Mouse (Mus musculus): ENCODE data around the gene Folr1. TPM values are rescaled to one million over a fixed set of nuclear protein-coding genes. Genes with fewer than 3 reads are reported as not detected.

Gene Folr1
- polyA plus RNA-seq, 1 experiment from 2014 or later: 73.6 TPM

DNA sequence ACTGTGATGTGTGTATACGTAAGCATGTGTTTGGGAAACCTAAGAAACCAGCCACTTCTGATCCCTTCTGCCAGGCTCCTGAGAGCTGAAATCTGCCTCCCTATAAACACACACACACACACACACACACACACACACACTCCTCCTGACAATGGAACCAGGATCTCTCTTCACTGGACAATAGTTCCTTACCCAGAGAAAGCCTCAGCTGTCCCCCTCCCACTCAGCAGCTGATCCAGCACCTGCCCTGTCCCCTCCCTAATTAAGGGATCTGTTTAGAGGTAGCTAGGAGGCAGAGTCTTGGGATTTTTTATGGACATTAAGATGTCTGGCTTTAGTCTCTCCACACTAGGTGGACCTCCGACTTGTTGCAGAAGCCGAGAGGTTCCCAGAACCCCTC lies 35.7 kb downstream of the Folr1 start:
- ATAC-seq (no peak), DNase-seq (ENCODE audit: low read depth, low spot score) (no peak)
- in situ Hi-C loops (cut with MboI; ENCODE audit: low pct_unique_long_range_greater_than_20kb): loop anchor here (5.0 kb wide), 1 partner anchor 158 kb away; no protein-coding TSS in a partner anchor
- ChIA-PET CTCF (interaction anchor here (1.0 to 1.7 kb wide), 5 partner anchors 20 to 181 kb away, joined by 3 to 4 read pairs (median 3); no protein-coding TSS in a partner anchor), POLR2A (interaction anchor here (0.7 to 1.3 kb wide), 3 partner anchors 13 to 121 kb away, joined by 3 to 4 read pairs (median 4); no protein-coding TSS in a partner anchor)
- TF ChIP-seq CTCF (IDR thresholded peaks at IDR 0.05): no peak
- no peaks in the 10 kb centered on the region for H3K27me3 ChIP-seq

- CTCF ChIA-PET: interaction anchor here (0.9 to 1.7 kb wide), 5 partner anchors 10 to 180 kb away, joined by 3 to 4 read pairs (median 3); no protein-coding TSS in a partner anchor
- DNase-seq (ENCODE audit: low read depth, low spot score) (no peak), ATAC-seq (no peak)
- POLR2A ChIA-PET: interaction anchor here (1.2 kb wide), 1 partner anchor 63 kb away, joined by 4 read pairs; no protein-coding TSS in a partner anchor
- no peak for TF ChIP-seq CTCF (IDR thresholded peaks at IDR 0.05)
- in situ Hi-C loops (cut with MboI; ENCODE audit: low pct_unique_long_range_greater_than_20kb): loop anchor here (5.0 kb wide), 1 partner anchor 157 kb away; no protein-coding TSS in a partner anchor
- no peaks in the 10 kb centered on the region for H3K27me3 ChIP-seq
These were observed 36.5 kb downstream of the Folr1 start for GRCm38 (mm10) chr7:101833916-101834584.

DNA sequence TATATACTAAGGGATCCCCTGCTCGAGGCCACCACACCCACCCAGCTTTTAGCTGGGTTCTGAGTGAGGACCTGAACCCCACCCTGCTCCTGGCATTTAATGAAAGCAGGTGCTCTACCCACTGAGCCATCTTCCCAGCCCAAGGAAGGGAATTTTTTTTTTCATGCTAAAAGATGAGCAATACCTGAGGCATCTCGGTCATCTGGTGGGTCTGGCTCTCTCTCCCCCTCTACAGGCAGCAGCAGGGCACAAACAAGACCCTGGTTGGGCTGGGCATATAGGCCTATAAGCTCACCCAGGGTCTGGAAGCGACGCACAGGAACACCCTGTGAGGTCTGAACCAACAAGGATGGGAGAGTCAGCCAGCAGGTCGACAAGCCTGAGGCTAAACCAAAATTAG lies 37.2 kb downstream of the Folr1 start:
- TF ChIP-seq CTCF (IDR thresholded peaks at IDR 0.05): no peak
- in situ Hi-C loops (cut with MboI; ENCODE audit: low pct_unique_long_range_greater_than_20kb): loop anchor here (5.0 kb wide), 1 partner anchor 156 kb away; no protein-coding TSS in a partner anchor
- POLR2A ChIA-PET: no interaction called here
- DNase-seq (ENCODE audit: low read depth, low spot score): no peak
- H3K27me3 ChIP-seq: no peaks in the 10 kb centered on the region
- ATAC-seq: no peak
- CTCF ChIA-PET: interaction anchor here (0.9 to 1.1 kb wide), 2 partner anchors 10 to 167 kb away, joined by 3 to 4 read pairs; no protein-coding TSS in a partner anchor

GRCm38 (mm10) chr7:101832372-101832771 lies 38.2 kb downstream of the Folr1 start:
- ChIA-PET CTCF (interaction anchor here (1.4 kb wide), 1 partner anchor 16 kb away, joined by 3 read pairs; no protein-coding TSS in a partner anchor), POLR2A (no interaction called here)
- ATAC-seq: no peak
- no peaks in the 10 kb centered on the region for H3K27me3 ChIP-seq
- TF ChIP-seq CTCF (IDR thresholded peaks at IDR 0.05): no peak
- no peak for DNase-seq (ENCODE audit: low read depth, low spot score)
- in situ Hi-C loops (cut with MboI; ENCODE audit: low pct_unique_long_range_greater_than_20kb): loop anchor here (5.0 kb wide), 1 partner anchor 155 kb away; no protein-coding TSS in a partner anchor

DNA sequence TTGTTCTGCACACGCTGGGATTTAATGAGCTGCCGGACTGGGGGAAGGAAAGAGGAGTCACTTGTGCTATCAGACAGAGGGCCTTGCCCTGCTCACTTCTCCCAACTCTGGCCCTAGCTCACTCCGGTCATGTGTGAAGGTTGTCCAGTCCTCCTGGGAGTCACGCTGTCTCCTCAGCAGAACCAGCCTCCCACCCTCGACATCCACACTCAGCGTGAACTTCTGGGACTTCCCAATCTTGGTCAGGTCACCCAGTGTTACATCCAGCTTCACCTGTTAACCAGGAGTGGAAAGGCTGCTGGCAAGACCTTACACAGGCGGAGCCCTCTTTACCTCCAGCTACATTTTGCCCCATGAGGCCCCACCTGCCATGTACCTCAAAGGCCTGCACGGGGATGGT lies 39.2 kb downstream of the Folr1 start:
- H3K27me3 ChIP-seq: no peaks in the 10 kb centered on the region
- no peak for TF ChIP-seq CTCF (IDR thresholded peaks at IDR 0.05)
- ChIA-PET CTCF (interaction anchor here (1.1 to 1.4 kb wide), 2 partner anchors 15 to 165 kb away, joined by 3 to 4 read pairs; no protein-coding TSS in a partner anchor), POLR2A (interaction anchor here (0.5 kb wide), 1 partner anchor 118 kb away, joined by 3 read pairs; no protein-coding TSS in a partner anchor)
- in situ Hi-C loops (cut with MboI; ENCODE audit: low pct_unique_long_range_greater_than_20kb): loop anchor here (5.0 kb wide), 1 partner anchor 154 kb away; no protein-coding TSS in a partner anchor
- DNase-seq (ENCODE audit: low read depth, low spot score): no peak
- ATAC-seq: no peak

DNA sequence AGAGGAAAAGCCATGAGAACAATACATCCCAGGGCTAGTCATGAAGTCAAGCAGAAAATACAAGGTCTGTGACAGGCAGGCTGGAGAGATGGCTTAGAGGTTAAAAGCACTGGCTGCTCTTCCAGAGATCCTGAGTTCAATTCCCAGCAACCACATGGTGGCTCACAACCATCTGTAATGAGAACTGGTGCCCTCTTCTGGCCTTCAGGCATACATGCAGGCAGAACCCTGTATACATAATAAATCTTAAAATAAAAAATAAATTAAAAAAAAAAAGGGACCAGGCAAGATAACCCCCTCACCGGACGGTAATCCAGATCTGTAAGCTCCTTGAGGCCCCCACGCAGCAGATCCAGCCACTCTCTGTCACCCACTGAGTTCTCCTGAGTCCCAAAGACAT lies 40.2 kb downstream of the Folr1 start:
- ChIA-PET CTCF (interaction anchor here (1.1 kb wide), 1 partner anchor 164 kb away, joined by 4 read pairs; no protein-coding TSS in a partner anchor), POLR2A (no interaction called here)
- H3K27me3 ChIP-seq: no peaks in the 10 kb centered on the region
- DNase-seq (ENCODE audit: low read depth, low spot score): no peak
- TF ChIP-seq CTCF (IDR thresholded peaks at IDR 0.05): no peak
- no peak for ATAC-seq
- in situ Hi-C loops (cut with MboI; ENCODE audit: low pct_unique_long_range_greater_than_20kb): loop anchor here (5.0 kb wide), 1 partner anchor 153 kb away; no protein-coding TSS in a partner anchor

GRCm38 (mm10) chr7:101823758-101824630 lies 46.6 kb downstream of the Folr1 start:
- ATAC-seq: no peak
- ChIA-PET CTCF (no interaction called here), POLR2A (no interaction called here)

DNA sequence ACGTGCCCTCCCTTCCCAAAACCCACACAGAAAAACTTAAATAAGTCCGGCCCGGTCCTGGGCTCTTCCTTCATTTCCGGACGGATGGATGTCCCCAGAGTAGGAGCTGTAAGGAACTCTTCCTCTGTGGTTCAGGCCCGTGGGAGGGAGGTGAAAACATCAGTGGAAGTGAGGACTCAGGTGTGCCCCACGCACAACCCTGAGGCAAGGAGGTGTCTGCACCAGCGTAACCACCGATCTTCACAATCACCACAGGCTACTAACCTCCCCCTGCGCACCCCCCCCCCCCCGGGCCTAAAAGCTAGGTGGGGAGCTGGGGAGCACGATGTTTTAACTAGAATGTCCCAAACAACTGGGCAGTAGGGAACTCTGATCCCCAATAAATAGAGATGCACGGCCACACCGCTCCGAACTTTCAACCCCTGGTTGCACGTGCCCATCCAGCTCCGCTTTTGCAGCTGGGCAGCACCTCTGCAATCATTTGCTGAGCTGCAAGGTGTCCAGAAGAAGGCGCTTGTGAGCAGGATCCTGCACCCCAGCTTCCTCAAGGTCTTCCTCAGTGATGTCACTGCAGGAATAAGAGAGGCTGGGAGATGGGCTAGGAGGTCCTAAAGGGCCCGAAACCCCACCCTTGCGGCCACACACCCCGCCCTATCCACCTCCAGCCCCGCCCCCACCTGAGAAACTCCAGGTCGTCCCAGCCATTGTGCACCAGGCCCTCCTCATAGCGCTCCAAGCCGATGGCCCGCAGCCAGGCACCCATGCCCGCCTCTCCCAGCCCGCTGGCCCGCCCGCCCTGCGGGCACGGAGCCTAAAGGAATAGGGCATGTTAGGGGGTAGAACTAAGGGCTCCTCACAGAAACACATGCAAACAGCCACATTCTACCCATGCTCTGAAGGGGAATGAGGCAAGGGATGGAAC lies 47.5 kb downstream of the Folr1 start:
- ChIA-PET POLR2A (no interaction called here), CTCF (no interaction called here)
- no peaks in the 10 kb centered on the region for H3K27me3 ChIP-seq
- DNase-seq (ENCODE audit: low read depth, low spot score): no peak
- ATAC-seq: no peak
- no peak for TF ChIP-seq CTCF (IDR thresholded peaks at IDR 0.05)
- in situ Hi-C loops (cut with MboI; ENCODE audit: low pct_unique_long_range_greater_than_20kb): no loop called here

More at GRCm38 (mm10) chr7:101823758-101824630, 46.6 kb downstream of the Folr1 start:
- DNase-seq (ENCODE audit: low read depth, low spot score): no peak
- no peaks in the 10 kb centered on the region for H3K27me3 ChIP-seq
- in situ Hi-C loops (cut with MboI; ENCODE audit: low pct_unique_long_range_greater_than_20kb): no loop called here
- TF ChIP-seq CTCF (IDR thresholded peaks at IDR 0.05): no peak

Data from Patski (cell line).